Mouse (Mus musculus) olfactory bulb, adult 2 months (tissue): ENCODE measurements around the gene Ptp4a2. TPM values are rescaled to one million over a fixed set of nuclear protein-coding genes. Genes with fewer than 3 reads are reported as not detected.
"Not testable (repeated sequence)": the region's sequence is repeated elsewhere in the genome, so short reads cannot be mapped to it uniquely, and the experiment has no call there.

Experiments used
- H3K27ac ChIP-seq: fragments of 200-500 bp; 2 replicates; pipeline ENCODE4 v1.5.1; 2012; ENCODE audit warnings: low read depth, low read length; ENCODE audit not compliant: insufficient read depth
- H3K4me1 ChIP-seq: fragments of 200-500 bp; 2 replicates; pipeline ENCODE4 v1.6.1; 2012; ENCODE audit warnings: low read length; ENCODE audit not compliant: control insufficient read depth, insufficient read depth
- H3K4me3 ChIP-seq: fragments of 200-500 bp; 2 replicates; pipeline ENCODE4 v1.5.1; 2012; ENCODE audit warnings: mild to moderate bottlenecking, low read depth, low read length, moderate library complexity; ENCODE audit not compliant: insufficient read depth
- CTCF ChIP-seq: fragments of 200-500 bp; IDR thresholded peaks from 2 replicates; pipeline ENCODE4 v1.5.1; 2012; ENCODE audit warnings: low read depth, mild to moderate bottlenecking, low read length, moderate library complexity; ENCODE audit not compliant: insufficient read depth
- POLR2A ChIP-seq: fragments of 200-500 bp; IDR thresholded peaks from 2 replicates; pipeline ENCODE4 v1.6.1; 2012; ENCODE audit warnings: mild to moderate bottlenecking, low read depth, low read length, moderate library complexity; ENCODE audit not compliant: insufficient read depth
- WGBS: fragments of 180-500 bp; shearing (Covaris S2); methylation state at CpG from one replicate; pipeline ENCODE4 v1.1.7; 2018; 5-methylcytosine and 5-hydroxymethylcytosine counted together
- polyA plus RNA-seq: library from polyadenylated mRNA; stranded (reverse); fragments of >200 nt; gene quantifications from 2 replicates; pipeline ENCODE4 v1.2.4, GENCODE M21; 2012; ENCODE audit warnings: low replicate concordance; ENCODE audit not compliant: missing spikeins, insufficient read depth, insufficient read length

Gene Ptp4a2
- polyA plus RNA-seq, 1 experiment = 96.3 TPM

GRCm38 (mm10) chr4:129854615-129855014 is 43.6 kb downstream of the Ptp4a2 start:
- Histone ChIP-seq H3K27ac (peak overlapping the region; percentile 58; the same call in 1 of the 2 replicates), H3K4me3 (no peak overlapping the region), H3K4me1 (peaks cover 8% of the 10 kb centered on the region)
- WGBS = 63% methylated on average over 3 of the region's 3 CpGs
- TF ChIP-seq POLR2A (no peak), CTCF (no peak)

- TF ChIP-seq CTCF (no peak), POLR2A (no peak)
- 61% methylated on average over 16 of the region's 16 CpGs for WGBS
- Histone ChIP-seq H3K4me3 (no peak overlapping the region), H3K4me1 (peaks cover 8% of the 10 kb centered on the region), H3K27ac (peak overlapping the region; percentile 58; the same call in 1 of the 2 replicates)
Measured at GRCm38 (mm10) chr4:129855051-129855970, 44.3 kb downstream of the Ptp4a2 start.

DNA sequence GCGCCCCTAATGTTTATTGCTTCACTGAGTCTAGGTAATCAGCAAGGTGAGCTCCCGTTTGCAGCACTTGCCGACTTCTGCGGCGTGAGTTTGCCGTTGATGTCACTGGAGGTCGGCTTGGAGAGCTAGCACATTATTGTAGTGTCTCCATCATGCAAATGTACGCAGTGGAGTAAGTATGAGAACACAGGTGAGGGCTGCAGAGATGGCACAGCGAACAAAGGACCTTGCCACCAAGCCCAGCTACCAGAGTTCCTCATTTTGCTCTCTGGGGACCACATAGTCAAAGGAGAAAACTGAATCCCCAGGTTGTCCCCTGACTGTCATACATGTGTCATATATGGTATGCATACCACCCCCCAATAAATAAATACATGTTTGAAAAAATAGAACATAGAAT is 49.4 kb downstream of the Ptp4a2 start:
- H3K27ac ChIP-seq = no peak overlapping the region
- peaks cover under 1% of the 10 kb centered on the region for H3K4me1 ChIP-seq
- no peak overlapping the region for H3K4me3 ChIP-seq
- WGBS = 96% methylated on average over 9 of the region's 9 CpGs
- no peak for TF ChIP-seq CTCF
- TF ChIP-seq POLR2A = no peak

DNA sequence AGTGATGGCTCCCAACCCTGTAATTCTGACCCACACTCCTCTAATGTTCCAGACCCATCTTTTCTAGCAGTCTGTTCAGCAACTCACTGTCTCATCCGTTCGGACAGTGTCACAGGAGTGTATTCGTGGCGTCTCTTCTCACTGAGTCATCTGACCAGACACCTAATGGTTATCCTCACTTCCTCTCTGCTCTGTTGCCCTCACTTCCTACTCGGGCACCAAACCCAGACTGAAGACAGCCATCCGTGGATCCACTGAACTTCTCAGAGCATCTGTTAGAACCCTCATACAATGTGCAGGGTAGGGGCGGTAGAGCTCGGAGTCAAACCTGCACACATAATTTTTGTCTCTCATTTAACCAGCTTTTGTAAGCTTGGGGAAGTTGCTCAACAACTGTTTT is 50.4 kb downstream of the Ptp4a2 start:
- no peak overlapping the region for H3K4me3 ChIP-seq
- 83% methylated on average over 8 of the region's 8 CpGs for WGBS

GRCm38 (mm10) chr4:129862357-129862756 is 51.3 kb downstream of the Ptp4a2 start:
- no peak overlapping the region for H3K27ac ChIP-seq
- 81% methylated on average over 3 of the region's 3 CpGs for WGBS
- H3K4me1 ChIP-seq = no peaks in the 10 kb centered on the region
- TF ChIP-seq POLR2A (no peak), CTCF (no peak)
- H3K4me3 ChIP-seq = no peak overlapping the region

More for the DNA sequence above, 50.4 kb downstream of the Ptp4a2 start:
- TF ChIP-seq CTCF (no peak), POLR2A (no peak)
- no peaks in the 10 kb centered on the region for H3K4me1 ChIP-seq
- H3K27ac ChIP-seq = no peak overlapping the region

DNA sequence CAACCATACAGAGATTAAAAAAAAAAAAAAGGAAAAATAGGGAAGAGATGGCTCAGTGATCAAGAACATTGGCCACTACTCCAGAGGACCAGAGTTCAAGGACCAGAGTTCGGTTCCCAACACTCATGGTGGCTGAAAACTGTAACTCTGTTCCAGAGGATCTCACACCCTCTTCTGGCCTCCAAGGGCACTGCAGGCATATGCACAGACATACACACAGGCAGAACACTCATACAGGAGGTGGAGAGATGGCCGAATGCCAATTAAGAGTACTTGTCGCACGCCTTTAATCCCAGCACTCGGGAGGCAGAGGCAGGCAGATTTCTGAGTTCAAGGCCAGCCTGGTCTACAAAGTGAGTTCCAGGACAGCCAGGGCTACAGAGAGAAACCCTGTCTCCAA is 55.2 kb downstream of the Ptp4a2 start:
- 97% methylated on average over 5 of the region's 5 CpGs for WGBS
- H3K4me3 ChIP-seq, H3K27ac ChIP-seq, H3K4me1 ChIP-seq: not testable (repeated sequence)

- Histone ChIP-seq H3K4me3 (no peak overlapping the region), H3K4me1 (peaks cover 7% of the 10 kb centered on the region), H3K27ac (no peak overlapping the region)
- WGBS = 80% methylated on average over 6 of the region's 6 CpGs
- TF ChIP-seq POLR2A (no peak), CTCF (no peak)
Measured at GRCm38 (mm10) chr4:129868211-129868610, 57.2 kb downstream of the Ptp4a2 start.

DNA sequence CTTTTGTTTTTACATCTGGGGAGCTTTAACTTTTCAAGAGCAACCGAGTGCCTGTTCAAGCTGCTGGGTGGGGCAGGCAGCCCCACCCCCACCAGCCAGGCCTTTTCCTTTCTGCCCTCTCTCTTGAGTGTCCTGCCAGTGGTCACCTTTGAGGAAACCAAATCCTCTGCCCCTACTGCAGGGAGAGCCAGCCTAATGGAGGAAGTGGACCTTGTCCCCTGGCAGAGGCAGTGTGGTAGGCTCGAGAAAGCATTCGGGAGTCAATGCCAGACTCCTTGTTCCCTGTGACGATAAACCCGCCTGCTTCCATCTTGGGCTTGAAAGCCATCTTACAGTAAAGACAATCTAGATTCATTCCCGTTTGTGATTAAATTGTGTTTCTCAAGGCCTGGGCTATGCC is 59.5 kb downstream of the Ptp4a2 start:
- Histone ChIP-seq H3K4me1 (peaks cover 10% of the 10 kb centered on the region), H3K4me3 (no peak overlapping the region), H3K27ac (no peak overlapping the region)
- no peak for TF ChIP-seq CTCF
- no peak for TF ChIP-seq POLR2A
- WGBS = 85% methylated on average over 6 of the region's 6 CpGs

DNA sequence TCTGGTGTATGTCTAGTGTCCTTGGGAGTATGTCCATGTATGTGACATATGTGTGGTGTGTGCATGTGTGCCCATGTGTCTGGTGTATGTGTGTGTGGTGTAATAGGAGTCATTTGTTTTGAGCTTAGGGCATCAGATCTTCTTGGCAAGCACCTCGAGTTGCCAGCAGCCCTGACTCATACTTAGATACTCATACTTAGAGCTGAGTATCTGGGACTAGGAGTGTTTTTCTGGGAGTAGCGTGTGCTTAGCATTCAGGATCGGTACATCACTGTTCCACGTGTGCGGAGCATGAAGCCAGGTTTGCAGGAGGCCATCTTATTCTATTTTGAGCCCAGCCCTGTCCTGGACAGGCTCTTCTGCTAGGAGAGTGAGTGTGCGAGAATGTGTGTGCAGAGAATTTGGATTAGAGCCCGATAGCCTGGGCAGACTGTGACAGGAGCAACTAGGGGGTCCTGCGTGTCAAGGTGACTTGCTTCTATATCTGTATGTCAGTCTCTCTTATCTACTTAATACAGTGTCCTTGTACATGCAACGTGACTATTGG is 61.4 kb downstream of the Ptp4a2 start:
- H3K4me3 ChIP-seq = no peak overlapping the region
- no peak for TF ChIP-seq POLR2A
- no peak for TF ChIP-seq CTCF
- H3K27ac ChIP-seq = no peak overlapping the region
- H3K4me1 ChIP-seq = peaks cover 24% of the 10 kb centered on the region
- WGBS = 66% methylated on average over 9 of the region's 9 CpGs

GRCm38 (mm10) chr4:129874805-129875204 is 63.8 kb downstream of the Ptp4a2 start:
- 63% methylated on average over 10 of the region's 10 CpGs for WGBS
- no peak for TF ChIP-seq CTCF
- TF ChIP-seq POLR2A = no peak
- Histone ChIP-seq H3K4me1 (peaks cover 27% of the 10 kb centered on the region), H3K27ac (no peak overlapping the region), H3K4me3 (no peak overlapping the region)
